Mouse (Mus musculus): ENCODE results near the gene Eml6. TPM values are rescaled to one million over a fixed set of nuclear protein-coding genes. Genes with fewer than 3 reads are reported as not detected.

The Eml6 gene
- polyA plus RNA-seq, 1 experiment, result not detected

GRCm38 (mm10) chr11:29786583-29787219, 239.1 kb downstream of the Eml6 start:
- no peaks in the 10 kb centered on the region for H3K36me3 ChIP-seq (ENCODE audit: control insufficient read depth)
- H3K4me1 ChIP-seq (ENCODE audit: control insufficient read depth), result peaks cover 13% of the 10 kb centered on the region
- H3K9me3 ChIP-seq (ENCODE audit: control insufficient read depth, low read length), result no peaks in the 10 kb centered on the region
- TF ChIP-seq GATA1 (IDR thresholded peaks at IDR 0.05; ENCODE audit: low read length), result no peak
- no peak for TF ChIP-seq TAL1 (IDR thresholded peaks at IDR 0.05; ENCODE audit: low read length)
- H3K27me3 ChIP-seq (ENCODE audit: control insufficient read depth), result peaks cover 5% of the 10 kb centered on the region; the same call in 1 of the 2 replicates
- H3K4me3 ChIP-seq (replicated peaks), result no peak overlapping the region

- no peak for TF ChIP-seq TAL1 (IDR thresholded peaks at IDR 0.05; ENCODE audit: low read length)
- TF ChIP-seq GATA1 (IDR thresholded peaks at IDR 0.05; ENCODE audit: low read length), result no peak
- H3K4me3 ChIP-seq (replicated peaks), result no peak overlapping the region
Measured at GRCm38 (mm10) chr11:29779409-29780026, 246.3 kb downstream of the Eml6 start.

GRCm38 (mm10) chr11:29778936-29779335, 246.9 kb downstream of the Eml6 start:
- H3K36me3 ChIP-seq (ENCODE audit: control insufficient read depth), result no peaks in the 10 kb centered on the region
- no peak for TF ChIP-seq TAL1 (IDR thresholded peaks at IDR 0.05; ENCODE audit: low read length)
- TF ChIP-seq GATA1 (IDR thresholded peaks at IDR 0.05; ENCODE audit: low read length), result no peak
- no peaks in the 10 kb centered on the region for H3K27me3 ChIP-seq (ENCODE audit: control insufficient read depth)
- H3K9me3 ChIP-seq (ENCODE audit: control insufficient read depth, low read length), result no peaks in the 10 kb centered on the region
- H3K4me3 ChIP-seq (replicated peaks), result no peak overlapping the region
- no peaks in the 10 kb centered on the region; the same call in 1 of the 2 replicates for H3K4me1 ChIP-seq (ENCODE audit: control insufficient read depth)

More at GRCm38 (mm10) chr11:29779409-29780026, 246.3 kb downstream of the Eml6 start:
- Histone ChIP-seq H3K27me3 (ENCODE audit: control insufficient read depth) (no peaks in the 10 kb centered on the region), H3K36me3 (ENCODE audit: control insufficient read depth) (no peaks in the 10 kb centered on the region), H3K9me3 (ENCODE audit: control insufficient read depth, low read length) (no peaks in the 10 kb centered on the region), H3K4me1 (ENCODE audit: control insufficient read depth) (no peaks in the 10 kb centered on the region; the same call in 1 of the 2 replicates)

- no peaks in the 10 kb centered on the region for H3K36me3 ChIP-seq (ENCODE audit: control insufficient read depth)
- H3K4me1 ChIP-seq (ENCODE audit: control insufficient read depth), result no peaks in the 10 kb centered on the region; the same call in 1 of the 2 replicates
- TF ChIP-seq GATA1 (IDR thresholded peaks at IDR 0.05; ENCODE audit: low read length) (no peak), TAL1 (IDR thresholded peaks at IDR 0.05; ENCODE audit: low read length) (no peak)
- no peaks in the 10 kb centered on the region for H3K9me3 ChIP-seq (ENCODE audit: control insufficient read depth, low read length)
- H3K27me3 ChIP-seq (ENCODE audit: control insufficient read depth), result no peaks in the 10 kb centered on the region
- no peak overlapping the region for H3K4me3 ChIP-seq (replicated peaks)
Measured at GRCm38 (mm10) chr11:29777964-29778363, 247.9 kb downstream of the Eml6 start.

- Histone ChIP-seq H3K36me3 (ENCODE audit: control insufficient read depth) (no peaks in the 10 kb centered on the region), H3K9me3 (ENCODE audit: control insufficient read depth, low read length) (no peaks in the 10 kb centered on the region), H3K4me1 (ENCODE audit: control insufficient read depth) (no peaks in the 10 kb centered on the region; the same call in 1 of the 2 replicates), H3K27me3 (ENCODE audit: control insufficient read depth) (no peaks in the 10 kb centered on the region), H3K4me3 (replicated peaks) (no peak overlapping the region)
- TF ChIP-seq TAL1 (IDR thresholded peaks at IDR 0.05; ENCODE audit: low read length), result no peak
- TF ChIP-seq GATA1 (IDR thresholded peaks at IDR 0.05; ENCODE audit: low read length), result no peak
Measured at GRCm38 (mm10) chr11:29774760-29775159, 251.1 kb downstream of the Eml6 start.

- no peaks in the 10 kb centered on the region for H3K9me3 ChIP-seq (ENCODE audit: control insufficient read depth, low read length)
- H3K27me3 ChIP-seq (ENCODE audit: control insufficient read depth), result no peaks in the 10 kb centered on the region
- TF ChIP-seq GATA1 (IDR thresholded peaks at IDR 0.05; ENCODE audit: low read length) (no peak), TAL1 (IDR thresholded peaks at IDR 0.05; ENCODE audit: low read length) (no peak)
- no peaks in the 10 kb centered on the region for H3K4me1 ChIP-seq (ENCODE audit: control insufficient read depth)
- no peaks in the 10 kb centered on the region for H3K36me3 ChIP-seq (ENCODE audit: control insufficient read depth)
- no peak overlapping the region for H3K4me3 ChIP-seq (replicated peaks)
Measured at GRCm38 (mm10) chr11:29774296-29774695, 251.5 kb downstream of the Eml6 start.

- no peaks in the 10 kb centered on the region for H3K27me3 ChIP-seq (ENCODE audit: control insufficient read depth)
- no peak for TF ChIP-seq TAL1 (IDR thresholded peaks at IDR 0.05; ENCODE audit: low read length)
- no peak for TF ChIP-seq GATA1 (IDR thresholded peaks at IDR 0.05; ENCODE audit: low read length)
- H3K4me3 ChIP-seq (replicated peaks), result no peak overlapping the region
Measured at GRCm38 (mm10) chr11:29772279-29772678, 253.6 kb downstream of the Eml6 start.

GRCm38 (mm10) chr11:29770666-29771400, 255.0 kb downstream of the Eml6 start:
- H3K27me3 ChIP-seq (ENCODE audit: control insufficient read depth), result no peaks in the 10 kb centered on the region; the same call in 1 of the 2 replicates
- no peaks in the 10 kb centered on the region for H3K4me1 ChIP-seq (ENCODE audit: control insufficient read depth)
- no peaks in the 10 kb centered on the region for H3K36me3 ChIP-seq (ENCODE audit: control insufficient read depth)
- TF ChIP-seq TAL1 (IDR thresholded peaks at IDR 0.05; ENCODE audit: low read length) (no peak), GATA1 (IDR thresholded peaks at IDR 0.05; ENCODE audit: low read length) (no peak)
- no peak overlapping the region for H3K4me3 ChIP-seq (replicated peaks)
- H3K9me3 ChIP-seq (ENCODE audit: control insufficient read depth, low read length), result no peaks in the 10 kb centered on the region

More at GRCm38 (mm10) chr11:29772279-29772678, 253.6 kb downstream of the Eml6 start:
- H3K4me1 ChIP-seq (ENCODE audit: control insufficient read depth), result no peaks in the 10 kb centered on the region
- no peaks in the 10 kb centered on the region for H3K36me3 ChIP-seq (ENCODE audit: control insufficient read depth)
- no peaks in the 10 kb centered on the region for H3K9me3 ChIP-seq (ENCODE audit: control insufficient read depth, low read length)

GRCm38 (mm10) chr11:29768523-29768922, 257.3 kb downstream of the Eml6 start:
- no peaks in the 10 kb centered on the region; the same call in 1 of the 2 replicates for H3K27me3 ChIP-seq (ENCODE audit: control insufficient read depth)
- H3K4me1 ChIP-seq (ENCODE audit: control insufficient read depth), result no peaks in the 10 kb centered on the region
- TF ChIP-seq TAL1 (IDR thresholded peaks at IDR 0.05; ENCODE audit: low read length) (no peak), GATA1 (IDR thresholded peaks at IDR 0.05; ENCODE audit: low read length) (no peak)
- no peak overlapping the region for H3K4me3 ChIP-seq (replicated peaks)
- no peaks in the 10 kb centered on the region for H3K36me3 ChIP-seq (ENCODE audit: control insufficient read depth)
- H3K9me3 ChIP-seq (ENCODE audit: control insufficient read depth, low read length), result no peaks in the 10 kb centered on the region
